Mouse (Mus musculus) right cerebral cortex, postnatal 25 days (tissue): ENCODE results near the gene March1.

Experiments used
- DNase-seq: peaks from one replicate; pipeline ENCODE4 v3.0.0; 2022

Gene March1

GRCm38 (mm10) chr8:66022815-66023214 is 405.1 kb downstream of the March1 start:
- no peak for DNase-seq

GRCm38 (mm10) chr8:66033651-66034050 is 416.0 kb downstream of the March1 start:
- DNase-seq: no peak

- DNase-seq: no peak
These were observed 416.7 kb downstream of the March1 start for GRCm38 (mm10) chr8:66034429-66034828.

- no peak for DNase-seq
These were observed 476.5 kb downstream of the March1 start for GRCm38 (mm10) chr8:66094152-66094551.

- DNase-seq: no peak
These were observed 480.4 kb downstream of the March1 start for GRCm38 (mm10) chr8:66098148-66098547.

GRCm38 (mm10) chr8:66119294-66119693 is 501.6 kb downstream of the March1 start:
- no peak for DNase-seq

- no peak for DNase-seq
These were observed 541.9 kb downstream of the March1 start for GRCm38 (mm10) chr8:66159648-66160047.

- DNase-seq: no peak
These were observed 549.1 kb downstream of the March1 start for GRCm38 (mm10) chr8:66166835-66167234.

GRCm38 (mm10) chr8:66167405-66168173 is 549.9 kb downstream of the March1 start:
- DNase-seq: no peak

- DNase-seq: no peak
These were observed 561.6 kb downstream of the March1 start for GRCm38 (mm10) chr8:66179336-66179735.

GRCm38 (mm10) chr8:66181265-66181664 is 563.6 kb downstream of the March1 start:
- DNase-seq: no peak

GRCm38 (mm10) chr8:66182257-66182656 is 564.6 kb downstream of the March1 start:
- no peak for DNase-seq

- DNase-seq: no peak
These were observed 565.8 kb downstream of the March1 start for GRCm38 (mm10) chr8:66183454-66183853.

GRCm38 (mm10) chr8:66185226-66185625 is 567.5 kb downstream of the March1 start:
- DNase-seq: no peak

- DNase-seq: no peak
These were observed 576.7 kb downstream of the March1 start for GRCm38 (mm10) chr8:66194416-66194815.

GRCm38 (mm10) chr8:66200169-66200568 is 582.5 kb downstream of the March1 start:
- no peak for DNase-seq

- no peak for DNase-seq
These were observed 586.2 kb downstream of the March1 start for GRCm38 (mm10) chr8:66203814-66204438.

GRCm38 (mm10) chr8:66209553-66209952 is 591.9 kb downstream of the March1 start:
- DNase-seq: no peak

GRCm38 (mm10) chr8:66210294-66210693 is 592.6 kb downstream of the March1 start:
- DNase-seq: no peak

GRCm38 (mm10) chr8:66219974-66220373 is 602.3 kb downstream of the March1 start:
- no peak for DNase-seq

- DNase-seq: no peak
These were observed 612.2 kb downstream of the March1 start for GRCm38 (mm10) chr8:66229931-66230330.

- no peak for DNase-seq
These were observed 651.8 kb downstream of the March1 start for GRCm38 (mm10) chr8:66269546-66269945.

- DNase-seq: no peak
These were observed 652.4 kb downstream of the March1 start for GRCm38 (mm10) chr8:66270116-66270515.

GRCm38 (mm10) chr8:66317824-66318223 is 700.1 kb downstream of the March1 start:
- no peak for DNase-seq
